Mouse (Mus musculus) adrenal gland (tissue): ENCODE results near the gene 4933402N22Rik.
"Not testable (repeated sequence)": the region's sequence is repeated elsewhere in the genome, so short reads cannot be mapped to it uniquely, and the experiment has no call there.

Experiments
- intact Hi-C: fragments of 180-260 bp; cut with DNase I; formaldehyde crosslinking; loops from one replicate; pipeline ENCODE4 v1.15.1; 2025
- long read RNA-seq, 2 experiments: library from polyadenylated mRNA; unstranded; transcript quantifications; one replicate each; pipeline ENCODE4 v2.0.0; 2020; ENCODE audit warnings: borderline replicate concordance in 1 of 2; ENCODE audit not compliant: insufficient replicate concordance in 1 of 2

4933402N22Rik gene
- long read RNA-seq, experiment 1: 0 reads
- long read RNA-seq, experiment 2: 0 reads

DNA sequence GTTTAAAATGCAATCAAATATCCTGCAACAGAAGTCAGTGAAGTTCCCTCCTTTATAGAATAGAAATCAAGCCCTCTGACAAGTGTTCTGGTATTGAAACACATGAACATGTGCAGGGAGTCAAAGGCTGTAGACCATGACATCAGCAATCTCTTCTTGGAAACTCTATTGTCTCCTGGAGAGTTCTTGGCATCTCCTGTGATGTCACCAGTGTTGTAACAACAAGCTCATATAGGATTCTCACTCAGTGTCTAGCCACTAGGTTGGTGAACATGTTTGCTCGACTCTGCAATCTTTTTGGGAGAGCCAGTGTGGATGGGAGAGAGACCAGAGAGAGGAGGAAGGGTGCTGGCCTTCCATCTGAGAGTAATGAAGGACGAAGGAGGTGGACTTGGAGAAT is at the start of gene 4933402N22Rik:
Gene 4933402N22Rik (plus strand): TSS at position 301 of the 400 bp plus-strand sequence.
- intact Hi-C loops: not testable (repeated sequence)

DNA sequence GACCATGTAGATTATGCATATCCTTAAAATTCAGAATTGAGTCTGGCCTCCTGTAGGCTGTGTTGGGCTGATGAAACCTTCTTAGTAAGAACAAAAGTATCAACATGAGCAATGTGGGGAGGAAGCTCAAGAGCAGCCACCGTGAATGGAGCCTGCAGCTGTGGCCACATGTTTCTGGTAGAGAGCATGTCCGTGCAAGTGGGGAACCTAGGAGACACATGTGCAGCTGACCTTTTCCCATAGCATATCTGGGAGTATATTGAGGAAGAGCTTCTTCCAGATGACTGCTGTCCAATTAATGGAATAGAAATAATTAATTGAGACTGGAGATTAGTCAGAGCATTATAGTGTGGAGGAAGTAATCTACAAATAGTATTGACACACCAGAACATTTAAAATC is 5.9 kb downstream of the 4933402N22Rik start:
- intact Hi-C loops: not testable (repeated sequence)
